Mouse (Mus musculus) kidney, adult 9 months (tissue): Measurements from ENCODE around the gene Vsig8.

Experiments
- DNase-seq: peaks from one replicate; pipeline ENCODE4 v3.0.0; 2022

Gene Vsig8

DNA sequence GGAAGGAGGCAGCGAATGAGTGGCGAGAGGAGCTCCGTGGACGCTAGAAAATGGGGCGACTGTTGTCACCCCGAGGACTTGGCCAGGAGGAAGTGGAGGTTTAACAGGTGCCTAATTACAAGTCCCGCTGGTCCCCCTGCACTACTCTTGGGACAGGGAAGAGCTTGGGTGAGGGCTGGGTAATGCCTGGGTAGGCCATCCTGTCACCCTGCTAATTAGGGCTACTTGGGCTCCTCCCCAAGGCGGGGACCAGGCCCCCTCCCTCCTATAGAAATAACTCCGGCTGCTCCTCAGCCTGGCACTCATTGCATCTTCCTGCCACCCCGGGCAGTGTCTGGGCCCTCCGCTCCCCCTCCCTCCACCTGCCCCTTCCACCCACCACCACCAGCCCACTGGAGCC, at the start of gene Vsig8:
Vsig8 (plus strand) TSS at position 301 of the 400 bp plus-strand sequence.
- no peak for DNase-seq

GRCm38 (mm10) chr1:172507001-172507400, 48.7 kb upstream of the Vsig8 start:
- DNase-seq: no peak

GRCm38 (mm10) chr1:172507701-172508100, 48.0 kb upstream of the Vsig8 start:
- DNase-seq: peak; percentile 67

DNA sequence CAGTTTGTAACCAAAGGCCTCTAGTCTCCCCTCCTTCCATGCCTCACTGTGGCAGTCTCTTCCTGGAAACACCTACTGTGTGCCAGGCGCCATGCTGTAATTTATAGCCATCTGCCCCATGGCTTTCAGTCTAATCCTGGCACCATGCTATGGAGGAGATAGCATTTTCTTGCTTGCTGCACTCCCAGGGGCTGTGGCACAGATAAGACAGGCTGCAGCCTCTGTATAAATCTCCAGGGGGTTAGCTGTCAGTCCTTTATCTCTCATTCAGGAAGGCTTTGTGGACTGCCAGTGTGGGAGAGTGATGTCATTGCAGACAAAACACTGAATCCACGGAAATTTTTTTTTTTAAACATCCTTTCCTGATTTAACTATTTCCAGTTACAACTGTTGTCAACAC, 47.6 kb upstream of the Vsig8 start:
- DNase-seq: no peak

- peak; percentile 49 for DNase-seq
These were observed 46.5 kb upstream of the Vsig8 start for GRCm38 (mm10) chr1:172509235-172509634.

DNA sequence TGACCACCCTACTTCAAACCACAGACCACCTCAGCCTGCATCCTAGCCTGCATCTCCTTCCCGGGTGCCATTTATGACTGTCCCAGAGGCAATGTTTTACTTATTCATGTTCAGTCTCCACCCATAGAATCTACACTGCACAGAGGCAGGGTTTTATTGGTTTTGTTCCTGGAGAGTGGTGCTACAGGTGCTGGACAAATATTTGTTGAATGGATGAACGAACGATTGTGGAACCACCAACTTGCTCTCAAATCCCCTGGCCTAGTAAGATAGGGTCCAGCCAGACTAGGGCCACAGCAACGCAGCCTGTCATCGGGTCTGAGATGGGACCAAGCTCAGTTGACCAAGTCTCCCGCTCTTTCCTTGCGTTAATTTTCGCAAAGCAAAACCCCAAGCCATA, 45.8 kb upstream of the Vsig8 start:
- no peak for DNase-seq

- DNase-seq: peak; percentile 78
These were observed 45.2 kb upstream of the Vsig8 start for GRCm38 (mm10) chr1:172510421-172510972.

GRCm38 (mm10) chr1:172512962-172513361, 42.8 kb upstream of the Vsig8 start:
- peak; percentile 83 for DNase-seq

DNA sequence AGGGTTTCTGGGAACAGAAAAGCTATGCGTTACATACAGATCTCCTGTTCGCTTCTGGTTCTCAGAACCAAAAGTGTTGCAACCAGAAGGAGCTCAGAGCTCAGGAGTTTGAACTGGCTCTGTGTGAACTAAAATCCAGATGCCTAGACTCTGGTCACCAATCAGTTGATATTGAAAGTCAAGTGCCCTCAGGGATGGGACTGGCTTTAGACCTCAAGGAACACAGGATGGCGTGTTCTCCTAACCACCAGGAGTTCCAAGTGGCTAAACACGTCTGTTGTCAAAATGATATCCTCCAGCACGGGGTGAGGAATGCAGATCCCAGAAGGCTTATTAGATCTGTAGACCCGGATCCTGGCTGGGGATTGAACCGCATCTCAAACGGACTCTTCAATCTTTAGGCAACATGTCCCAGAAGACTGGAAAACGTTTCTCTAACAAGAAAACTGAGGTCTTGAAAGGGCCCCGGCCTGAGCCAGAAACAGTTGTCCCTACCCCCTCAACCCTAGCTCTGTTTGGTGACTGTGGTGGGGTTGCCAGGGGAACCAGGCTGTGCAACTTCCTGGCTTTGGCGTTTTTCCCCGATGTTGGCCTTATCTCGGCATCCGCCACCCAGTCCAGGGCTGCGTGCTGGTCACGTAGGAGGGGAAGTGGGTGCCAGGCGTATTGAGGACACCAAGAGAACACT, 42.1 kb upstream of the Vsig8 start:
- peak; percentile 62 for DNase-seq

DNA sequence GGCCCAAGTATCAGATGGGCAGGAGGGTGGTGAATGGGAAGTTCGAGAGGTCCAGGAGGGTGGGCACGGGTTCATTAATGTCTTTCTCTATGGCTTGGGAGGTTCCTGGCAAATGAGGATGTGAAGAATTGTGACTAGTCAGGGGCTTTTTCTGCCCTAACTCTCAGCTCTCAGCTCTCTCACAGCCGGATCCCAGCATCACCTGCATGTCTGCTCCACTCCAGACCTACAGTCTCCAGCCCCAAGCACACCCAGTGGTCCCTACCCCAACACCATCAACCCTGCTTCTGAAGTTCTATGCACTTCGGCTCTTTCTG, 41.6 kb upstream of the Vsig8 start:
- DNase-seq: no peak

DNA sequence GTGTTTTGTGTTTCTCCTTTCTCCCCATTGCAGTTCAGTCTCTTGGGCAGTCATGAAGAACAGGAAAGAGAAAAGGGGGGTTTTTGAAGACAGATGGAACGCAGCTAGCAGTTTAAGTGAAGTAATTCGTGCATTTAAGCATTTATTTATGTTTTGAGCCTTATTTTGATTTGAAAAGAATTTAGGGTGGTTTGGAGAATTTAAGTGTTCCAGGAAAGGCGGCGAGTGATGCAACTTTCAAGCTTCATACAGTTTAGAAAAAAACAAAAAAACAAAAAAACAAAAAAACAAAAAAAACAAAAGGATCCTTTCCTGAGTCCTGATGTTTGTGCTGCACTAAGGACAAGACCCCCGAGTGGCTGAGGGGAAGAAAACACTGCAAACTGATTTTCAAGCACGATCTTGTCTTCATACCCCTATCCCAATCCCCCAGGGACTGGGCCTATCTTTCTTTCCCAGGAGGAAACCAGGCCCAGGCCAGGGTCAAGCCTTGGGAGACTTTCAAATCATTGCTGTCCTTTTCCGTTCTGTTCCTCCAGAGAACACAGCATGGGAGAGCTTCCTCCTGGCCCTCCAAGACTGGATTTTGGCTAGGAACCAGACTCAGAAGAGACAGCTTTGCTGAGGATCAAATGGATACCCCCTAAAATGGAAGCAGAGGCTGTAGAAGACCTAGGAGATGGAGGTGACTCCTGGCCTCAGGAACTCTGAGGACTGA, 41.0 kb upstream of the Vsig8 start:
- peak; percentile 55 for DNase-seq

DNA sequence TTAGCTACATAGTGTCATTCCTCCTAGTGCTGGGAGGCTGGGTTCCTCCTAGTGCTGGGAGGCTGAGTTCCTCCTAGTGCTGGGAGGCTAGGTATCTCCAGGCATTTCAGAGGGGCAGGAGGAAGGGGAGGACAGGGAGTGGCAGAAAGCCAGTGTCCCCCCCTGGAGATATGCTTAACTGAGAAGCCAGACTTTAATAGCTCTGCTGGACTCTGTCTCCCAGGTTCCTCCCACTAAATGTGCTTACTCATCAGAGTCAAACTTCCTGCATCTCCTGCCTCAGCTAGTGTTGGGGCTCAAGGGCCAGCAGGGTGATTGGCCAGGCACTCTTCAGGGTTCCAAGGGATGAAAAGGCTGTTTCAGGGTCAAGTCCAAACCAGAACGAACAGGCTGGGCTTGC, 40.3 kb upstream of the Vsig8 start:
- DNase-seq: peak; percentile 72

GRCm38 (mm10) chr1:172518013-172518412, 37.7 kb upstream of the Vsig8 start:
- DNase-seq: no peak

GRCm38 (mm10) chr1:172519644-172520043, 36.1 kb upstream of the Vsig8 start:
- no peak for DNase-seq

GRCm38 (mm10) chr1:172520576-172521440, 34.9 kb upstream of the Vsig8 start, which contains the start of gene Cfap45:
Gene Cfap45, plus strand, starts transcription at chr1:172520801.
- peak; percentile 88 for DNase-seq

DNA sequence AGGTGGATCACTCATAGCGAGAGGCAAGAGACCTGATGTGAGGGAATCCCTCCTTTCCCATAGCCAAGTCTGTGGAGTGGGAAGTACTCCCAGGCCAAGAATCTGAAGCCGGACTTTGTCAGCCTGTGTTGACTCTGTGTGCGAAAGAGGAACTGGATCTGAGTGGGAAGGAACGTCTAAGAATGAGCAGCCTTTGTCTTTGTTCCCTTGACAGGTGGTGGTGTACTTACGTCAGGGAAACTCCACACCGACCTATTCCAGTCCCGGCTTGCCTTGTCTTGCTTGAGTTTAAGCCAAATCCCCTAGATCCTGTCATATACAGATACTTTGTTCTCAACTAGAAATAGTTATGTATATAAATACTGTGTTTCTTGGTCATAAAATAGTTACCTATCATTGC, 33.2 kb upstream of the Vsig8 start:
- DNase-seq: no peak

DNA sequence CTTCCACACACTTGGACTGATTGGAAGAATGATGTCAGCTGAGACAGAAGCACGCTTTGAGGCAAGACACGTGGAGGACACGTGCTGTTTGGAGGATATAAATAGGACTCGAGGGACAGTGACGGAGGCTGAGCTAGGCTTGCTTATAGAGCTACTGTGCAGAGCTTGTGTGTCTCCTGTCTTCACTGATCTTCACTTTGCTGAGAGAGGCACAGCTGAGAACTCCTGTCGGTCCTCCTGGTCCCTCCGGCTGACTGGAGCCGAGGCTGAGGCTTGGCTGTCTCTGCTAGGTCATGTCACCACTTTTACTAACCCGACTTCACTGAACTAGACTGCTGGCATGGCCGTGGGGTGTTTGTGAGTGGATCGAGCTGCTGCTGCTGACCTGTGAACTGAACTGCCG, 32.0 kb upstream of the Vsig8 start:
- no peak for DNase-seq

GRCm38 (mm10) chr1:172525027-172525764, 30.5 kb upstream of the Vsig8 start:
- DNase-seq: peak; percentile 64

- DNase-seq: no peak
These were observed 29.8 kb upstream of the Vsig8 start for GRCm38 (mm10) chr1:172525971-172526370.

DNA sequence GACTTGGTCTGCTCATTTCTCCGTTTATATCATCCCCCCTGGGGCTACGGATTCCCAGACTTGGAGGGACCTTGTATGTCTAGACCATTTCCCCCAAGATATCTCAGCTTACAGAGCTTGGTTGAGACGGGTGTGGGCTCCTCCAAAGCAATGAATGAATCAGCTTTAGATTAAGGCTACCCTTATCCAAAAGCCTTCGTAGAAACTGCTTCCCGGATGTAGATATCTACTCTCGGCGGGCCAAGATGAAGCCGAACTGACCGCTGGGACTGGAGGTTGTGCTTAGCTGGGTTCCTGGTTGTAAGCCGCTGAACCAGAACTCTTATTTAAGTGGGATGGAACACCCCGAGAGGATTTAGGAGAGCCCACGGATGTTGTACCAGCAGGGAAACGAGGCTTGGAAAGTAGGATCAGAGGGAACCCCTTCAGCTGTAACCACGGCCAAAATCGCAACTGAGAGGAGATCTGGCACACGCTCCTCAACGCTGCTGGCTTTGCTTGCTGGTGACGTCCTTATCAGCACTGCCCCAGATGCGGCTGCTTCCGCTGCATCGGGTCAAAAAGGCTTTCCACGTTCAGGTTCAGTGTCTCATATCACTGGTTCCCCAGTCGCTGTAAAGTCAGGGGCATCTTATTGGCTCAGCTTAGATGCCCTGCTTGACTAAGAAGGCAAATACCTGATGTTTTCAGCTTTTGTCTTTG, 29.2 kb upstream of the Vsig8 start:
- peak; percentile 48 for DNase-seq

GRCm38 (mm10) chr1:172527431-172527830, 28.3 kb upstream of the Vsig8 start:
- no peak for DNase-seq

DNA sequence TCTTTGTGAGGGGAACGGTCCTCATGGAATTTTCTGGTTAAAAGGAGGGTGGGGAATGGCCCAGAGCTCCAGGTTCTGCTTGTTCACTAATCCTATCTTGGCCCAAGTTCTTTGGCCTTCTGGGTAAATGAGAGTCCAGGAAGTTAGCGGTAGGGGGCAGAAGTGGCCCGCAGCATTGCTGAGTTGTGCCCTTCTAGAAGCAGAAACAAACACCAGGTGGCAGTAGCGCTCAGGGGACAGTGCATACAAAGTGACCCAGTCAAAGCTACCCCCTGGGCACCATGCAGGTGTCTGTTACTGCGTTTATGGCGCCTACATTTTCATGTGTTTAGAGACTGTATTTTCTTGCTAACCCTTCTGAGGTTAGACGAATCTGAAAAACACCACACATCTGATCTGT, 27.0 kb upstream of the Vsig8 start:
- peak; percentile 96 for DNase-seq
